Mouse (Mus musculus) hindbrain, embryonic 11.5 days (tissue): ENCODE data around the gene Ntmt1. TPM values are rescaled to one million over a fixed set of nuclear protein-coding genes. Genes with fewer than 3 reads are reported as not detected.

Experiments
- ATAC-seq: fragments of 200-750 bp; cut with Nextera tagmentation; 2 replicates; pipeline ENCODE4 v1.8.0; 2017; ENCODE audit warnings: mild to moderate bottlenecking, moderate TSS enrichment, moderate library complexity; ENCODE audit not compliant: low FRiP score
- DNase-seq: peaks from one replicate; pipeline ENCODE4 v3.0.0-alpha.2; 2015; ENCODE audit warnings: low spot score
- H3K27ac ChIP-seq: fragments of 300-500 bp; sonication (generic); 2 replicates; pipeline ENCODE4 v1.5.1; 2014; ENCODE audit warnings: mild to moderate bottlenecking, low read depth, low read length
- H3K27me3 ChIP-seq: fragments of 300-500 bp; sonication (generic); 2 replicates; pipeline ENCODE4 v1.6.1; 2014; ENCODE audit warnings: mild to moderate bottlenecking, low read length, moderate library complexity, mixed read lengths; ENCODE audit not compliant: control insufficient read depth, insufficient read depth
- H3K36me3 ChIP-seq: fragments of 300-500 bp; sonication (generic); 2 replicates; pipeline ENCODE4 v1.6.1; 2014; ENCODE audit warnings: mild to moderate bottlenecking, low read length, moderate library complexity, mixed read lengths; ENCODE audit not compliant: control insufficient read depth, insufficient read depth
- H3K4me1 ChIP-seq: fragments of 300-500 bp; sonication (generic); replicated peaks from 2 replicates; pipeline ENCODE4 v1.6.1; 2014; ENCODE audit warnings: low read length, mixed read lengths; ENCODE audit not compliant: control insufficient read depth, insufficient read depth
- H3K4me2 ChIP-seq: fragments of 300-500 bp; sonication (generic); replicated peaks from 2 replicates; pipeline ENCODE4 v1.6.1; 2014; ENCODE audit warnings: mild to moderate bottlenecking, low read depth, low read length
- H3K4me3 ChIP-seq: fragments of 300-500 bp; sonication (generic); 2 replicates; pipeline ENCODE4 v1.5.1; 2014; ENCODE audit warnings: low read depth, low read length
- H3K9ac ChIP-seq: fragments of 300-500 bp; sonication (generic); 2 replicates; pipeline ENCODE4 v1.6.1; 2014; ENCODE audit warnings: low read depth, low read length
- H3K9me3 ChIP-seq: fragments of 300-500 bp; sonication (generic); 2 replicates; pipeline ENCODE4 v1.6.1; 2016; ENCODE audit warnings: low read length; ENCODE audit not compliant: control insufficient read depth
- WGBS: fragments of 180-500 bp; shearing (Covaris S2); extraction: QIAGEN DNeasy Blood & Tissue Kit; methylation state at CpG from one replicate; pipeline ENCODE4 v1.1.7; 2014; 5-methylcytosine and 5-hydroxymethylcytosine counted together
- polyA plus RNA-seq: library from polyadenylated mRNA; unstranded; fragments of >200 nt; fragmentation: Nextera tagmentation; extraction: Ambion mirVana; gene quantifications from 2 replicates; pipeline ENCODE4 v1.2.1, GENCODE M21; 2014

The Ntmt1 gene
- polyA plus RNA-seq, 1 experiment from 2014 or later = 108 TPM

DNA sequence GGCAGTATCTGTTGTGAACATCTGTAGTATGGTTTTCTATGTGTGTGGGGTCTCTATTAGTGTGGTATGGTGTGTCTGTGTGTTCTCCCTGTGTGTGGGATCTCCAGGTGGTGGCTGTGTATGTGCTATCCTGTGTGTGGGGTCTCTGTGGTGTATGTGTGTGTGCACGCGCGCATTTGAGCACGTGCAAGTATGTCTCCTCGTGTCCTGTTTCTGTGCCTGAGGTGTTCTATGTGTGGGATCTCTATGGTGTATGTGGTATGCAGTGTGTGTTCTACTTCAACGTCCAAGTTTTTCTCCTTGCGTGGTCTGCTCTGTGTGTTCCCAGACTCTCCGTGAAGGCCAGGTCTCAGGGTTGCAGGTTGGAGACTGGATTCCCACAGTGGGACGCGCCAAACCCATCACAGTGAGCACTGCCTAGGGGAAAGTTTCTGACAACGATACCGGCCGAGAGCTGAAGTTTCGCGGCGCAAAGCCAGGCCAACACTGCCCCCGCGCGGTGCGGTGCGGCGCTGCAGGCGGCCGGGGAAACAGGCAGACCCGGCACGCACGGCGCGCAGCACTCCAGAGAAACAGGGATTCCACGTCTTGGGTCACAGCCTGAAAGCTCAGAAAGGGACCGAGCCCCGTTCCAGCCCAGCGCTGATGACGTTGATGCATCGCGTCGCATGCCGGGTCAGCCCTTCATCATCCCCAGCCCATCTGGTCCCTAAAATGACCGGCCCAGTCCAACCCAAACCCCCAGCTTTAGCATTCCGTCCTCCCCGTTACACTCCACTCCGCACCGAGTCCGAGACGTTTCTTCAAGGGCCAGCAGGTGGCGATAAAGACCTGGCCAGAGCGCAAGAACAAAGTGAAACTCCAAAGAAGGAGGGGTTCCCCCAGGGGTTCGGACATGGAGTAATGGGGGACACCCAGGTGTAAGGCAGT lies 13.2 kb upstream of the Ntmt1 start:
- peaks cover 15% of the 10 kb centered on the region for H3K4me1 ChIP-seq
- peak overlapping the region; percentile 32 for H3K4me3 ChIP-seq
- H3K9me3 ChIP-seq = no peaks in the 10 kb centered on the region
- no peaks in the 10 kb centered on the region for H3K36me3 ChIP-seq
- WGBS = 7% methylated on average over 48 of the region's 48 CpGs
- H3K27me3 ChIP-seq = no peaks in the 10 kb centered on the region; the same call in 1 of the 2 replicates
- H3K27ac ChIP-seq = peak overlapping the region; percentile 82
- DNase-seq (peak; percentile 96), ATAC-seq (peak; percentile 73)
- H3K4me2 ChIP-seq = peak overlapping the region; percentile 57
- H3K9ac ChIP-seq = peak overlapping the region; percentile 70

DNA sequence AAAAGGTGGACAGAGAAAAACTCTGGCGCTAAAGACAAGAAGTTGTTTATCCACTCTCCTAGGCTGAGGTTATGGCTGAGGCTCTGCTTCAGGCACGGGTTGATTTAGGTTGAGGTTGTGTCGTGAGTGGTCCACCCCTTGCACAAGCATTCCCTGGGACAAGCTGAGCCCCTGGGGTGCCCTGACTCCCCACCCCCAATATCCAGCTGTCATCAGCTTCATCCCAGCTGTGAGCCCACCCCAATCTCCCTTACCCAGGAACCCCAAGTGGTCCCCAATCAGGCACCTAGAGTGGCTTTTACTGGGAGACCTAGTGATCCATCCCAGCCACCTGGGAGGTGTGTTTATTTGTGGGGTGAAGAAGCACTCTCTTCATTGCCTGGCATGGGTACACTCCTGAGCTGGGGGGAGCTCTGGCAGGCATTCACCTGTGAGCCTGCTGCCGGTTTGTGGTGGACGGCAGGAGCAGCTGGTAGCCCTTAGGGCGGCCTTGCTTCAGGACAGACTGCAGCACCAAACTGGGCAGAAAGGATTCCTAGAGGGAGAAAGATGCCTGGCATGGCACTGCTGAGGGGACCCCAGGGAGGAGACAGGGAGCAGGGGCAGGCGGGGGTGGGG lies 12.2 kb upstream of the Ntmt1 start:
- Histone ChIP-seq H3K27ac (peak overlapping the region; percentile 6; the same call in 1 of the 2 replicates), H3K4me1 (peaks cover 15% of the 10 kb centered on the region), H3K36me3 (no peaks in the 10 kb centered on the region), H3K9me3 (no peaks in the 10 kb centered on the region), H3K4me2 (peak overlapping the region; percentile 57; the same call in 1 of the 2 replicates), H3K9ac (no peak overlapping the region), H3K27me3 (peaks cover 5% of the 10 kb centered on the region), H3K4me3 (no peak overlapping the region)
- WGBS = 71% methylated on average over 7 of the region's 7 CpGs
- ATAC-seq (no peak), DNase-seq (no peak)

DNA sequence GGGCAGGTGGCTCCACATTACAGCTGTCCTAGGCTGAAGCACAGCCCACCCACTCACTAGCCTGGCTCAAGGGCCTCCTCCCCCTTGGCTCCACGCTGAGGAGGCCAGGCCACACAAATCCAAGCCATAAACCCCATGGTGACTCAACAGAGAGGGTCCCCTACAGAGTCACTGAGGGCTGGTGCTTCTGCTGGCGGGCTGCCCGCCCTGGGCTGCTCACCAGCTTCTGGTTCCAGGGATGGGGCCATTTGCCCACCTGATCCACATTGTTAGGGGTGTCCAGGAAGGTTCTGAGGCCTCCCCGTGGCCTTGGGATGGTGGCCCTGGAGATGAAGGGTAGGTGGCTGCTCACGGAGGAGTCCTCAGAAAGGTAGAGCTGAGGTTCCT lies 11.7 kb upstream of the Ntmt1 start:
- Histone ChIP-seq H3K36me3 (no peaks in the 10 kb centered on the region), H3K9me3 (no peaks in the 10 kb centered on the region), H3K27ac (peak overlapping the region; percentile 6; the same call in 1 of the 2 replicates), H3K27me3 (peaks cover 10% of the 10 kb centered on the region), H3K9ac (no peak overlapping the region), H3K4me2 (no peak overlapping the region), H3K4me3 (no peak overlapping the region), H3K4me1 (peaks cover 19% of the 10 kb centered on the region)
- WGBS = 53% methylated on average over 5 of the region's 5 CpGs
- no peak for DNase-seq
- ATAC-seq = peak; percentile 1

DNA sequence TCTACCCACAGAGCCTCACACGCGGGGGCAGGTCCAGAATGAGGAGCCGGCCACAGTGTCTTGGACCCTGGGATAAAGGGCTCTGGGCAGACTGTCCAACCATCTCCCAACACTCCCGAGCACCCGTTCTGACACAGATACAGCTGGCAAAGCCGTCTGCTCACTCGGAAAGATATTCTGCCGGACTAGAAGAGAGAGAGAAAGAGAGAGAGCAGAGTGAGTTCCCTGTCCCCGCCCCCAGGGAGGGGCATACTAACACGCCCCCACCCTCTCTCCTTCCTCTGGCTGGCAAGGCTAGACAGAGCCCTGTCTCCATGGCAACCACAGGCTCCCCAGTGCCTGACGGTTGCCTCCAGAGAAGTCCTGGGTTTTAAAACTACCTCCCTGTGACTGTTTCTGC lies 11.2 kb upstream of the Ntmt1 start:
- DNase-seq (peak; percentile 90), ATAC-seq (peak; percentile 73)
- peaks cover 15% of the 10 kb centered on the region for H3K27me3 ChIP-seq
- H3K9me3 ChIP-seq = no peaks in the 10 kb centered on the region
- peaks cover 23% of the 10 kb centered on the region for H3K4me1 ChIP-seq
- H3K9ac ChIP-seq = 0 out of 2 replicates have a peak overlapping the region, but pooled peaks have one; percentile 5
- H3K27ac ChIP-seq = 0 out of 2 replicates have a peak overlapping the region, but pooled peaks have one; percentile 18
- no peak overlapping the region for H3K4me3 ChIP-seq
- H3K4me2 ChIP-seq = peak overlapping the region; percentile 36
- no peaks in the 10 kb centered on the region for H3K36me3 ChIP-seq
- WGBS = 6% methylated on average over 11 of the region's 11 CpGs

DNA sequence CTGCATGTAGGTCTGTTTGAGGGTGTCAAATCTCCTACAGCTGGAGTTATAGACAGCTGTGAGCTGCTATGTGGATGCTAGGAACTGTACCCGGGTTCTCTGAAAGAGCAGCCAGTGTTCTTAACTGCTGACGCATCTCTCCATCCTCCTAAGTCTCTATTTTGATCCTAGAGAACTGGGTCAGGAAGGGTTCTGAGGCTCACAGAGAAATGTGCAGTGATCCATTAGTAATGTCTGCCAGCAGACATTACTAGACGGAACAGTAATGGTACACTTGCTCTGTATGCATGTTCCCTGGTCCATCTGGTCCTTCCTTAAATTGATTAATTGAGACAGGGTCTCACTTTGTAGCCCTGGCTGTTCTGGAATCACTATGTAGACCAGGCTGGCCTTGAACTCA lies 8.2 kb upstream of the Ntmt1 start:
- Histone ChIP-seq H3K4me3 (no peak overlapping the region), H3K4me2 (no peak overlapping the region), H3K9ac (no peak overlapping the region), H3K9me3 (no peaks in the 10 kb centered on the region), H3K27me3 (peaks cover 26% of the 10 kb centered on the region), H3K4me1 (peaks cover 25% of the 10 kb centered on the region), H3K36me3 (no peaks in the 10 kb centered on the region), H3K27ac (no peak overlapping the region)
- WGBS = 78% methylated on average over 3 of the region's 3 CpGs
- no peak for DNase-seq
- ATAC-seq = no peak

DNA sequence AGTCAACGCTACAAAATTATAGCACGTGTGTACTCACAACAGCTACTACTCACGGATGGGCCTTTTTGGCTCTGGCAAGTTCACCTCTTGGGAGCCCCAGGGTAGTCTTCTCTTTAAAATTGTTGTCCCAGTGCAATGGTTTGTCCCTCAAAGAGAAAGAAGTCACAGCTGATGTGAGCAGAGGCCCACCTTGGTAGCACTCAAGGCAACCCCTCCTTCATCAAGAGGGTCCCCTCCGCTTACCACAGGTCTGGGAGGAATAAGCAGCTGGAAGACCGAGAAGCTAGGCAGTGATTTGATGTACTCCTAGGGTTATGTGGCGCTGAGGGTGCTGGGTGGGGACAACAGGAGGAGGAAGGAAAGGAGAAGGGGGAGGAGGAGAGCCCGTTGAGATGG lies 7.0 kb upstream of the Ntmt1 start:
- Histone ChIP-seq H3K9me3 (no peaks in the 10 kb centered on the region), H3K27ac (no peak overlapping the region), H3K9ac (no peak overlapping the region; the same call in 1 of the 2 replicates), H3K4me2 (peak overlapping the region; percentile 95; the same call in 1 of the 2 replicates), H3K4me3 (peak overlapping the region; percentile 45; the same call in 1 of the 2 replicates), H3K27me3 (peaks cover 26% of the 10 kb centered on the region), H3K4me1 (peaks cover 23% of the 10 kb centered on the region), H3K36me3 (no peaks in the 10 kb centered on the region)
- ATAC-seq = no peak
- 36% methylated on average over 6 of the region's 7 CpGs for WGBS
- peak; percentile 35 for DNase-seq

DNA sequence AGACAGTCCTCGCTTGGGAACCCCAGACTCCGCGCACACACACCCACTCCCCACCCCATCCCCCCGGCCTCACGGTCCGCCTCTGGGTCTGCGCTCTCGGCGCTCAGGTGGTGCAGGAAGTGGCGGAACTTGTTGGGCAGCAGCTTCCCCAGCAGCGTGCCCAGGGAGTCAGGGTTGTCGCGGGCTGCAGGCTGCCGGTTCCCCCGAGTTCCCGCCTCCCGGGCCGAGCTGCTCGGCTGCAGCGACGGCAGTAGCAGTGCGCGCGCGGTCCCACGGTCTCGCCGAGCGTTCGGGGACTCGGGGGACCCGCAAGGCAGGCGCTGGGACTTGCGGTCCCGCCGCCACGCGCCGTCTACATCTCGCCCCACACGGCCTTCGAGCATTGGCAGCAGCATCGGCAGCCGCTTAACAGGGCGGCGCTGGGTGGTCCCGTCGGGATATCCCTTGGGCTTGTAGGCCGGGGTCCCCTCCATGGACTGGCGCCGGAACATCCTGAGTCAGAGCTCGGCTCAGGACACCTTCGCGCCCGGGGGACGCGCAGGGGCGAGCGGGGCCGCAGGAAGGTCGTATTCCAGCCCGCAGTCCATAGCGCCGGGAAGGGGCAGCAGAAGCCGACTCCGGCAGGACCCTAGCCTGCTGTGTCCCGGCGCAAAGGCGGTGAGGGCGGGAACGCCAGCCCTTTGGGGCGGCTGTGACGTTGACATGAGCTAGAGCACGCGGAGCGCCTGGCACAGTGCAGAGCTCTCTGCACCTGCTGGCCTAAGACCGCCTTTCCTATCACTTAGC lies 6.4 kb upstream of the Ntmt1 start:
- 1% methylated on average over 76 of the region's 77 CpGs for WGBS

DNA sequence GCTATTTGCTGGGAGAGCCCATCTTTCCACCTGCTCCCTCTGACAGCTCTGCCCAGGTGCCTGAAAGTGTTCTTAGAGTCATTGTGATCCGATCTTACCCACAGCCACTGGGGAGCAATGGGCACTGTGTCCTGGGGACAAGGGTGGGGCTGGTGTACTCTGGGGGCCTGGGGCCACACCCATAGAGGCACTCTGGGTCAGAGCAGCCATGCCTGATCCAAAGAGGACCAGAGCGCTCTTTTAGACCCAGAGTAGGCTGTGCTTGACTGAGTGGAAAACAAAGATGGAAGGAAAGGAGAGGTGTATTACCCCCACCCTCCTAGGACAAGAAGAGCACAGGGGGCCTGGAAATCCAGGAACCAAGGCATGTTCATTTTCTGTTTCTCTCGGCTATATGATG lies 4.0 kb upstream of the Ntmt1 start, which contains the start of gene 1700001O22Rik:
TSS of gene 1700001O22Rik (minus strand) at position 58 of the 400 bp plus-strand sequence.
- no peak for ATAC-seq

More for the DNA sequence above, 6.4 kb upstream of the Ntmt1 start:
- peaks cover 20% of the 10 kb centered on the region for H3K4me1 ChIP-seq
- H3K27ac ChIP-seq = no peak overlapping the region
- ATAC-seq (peak; percentile 57), DNase-seq (peak; percentile 63)
- H3K9me3 ChIP-seq = no peaks in the 10 kb centered on the region
- peak overlapping the region; percentile 64 for H3K9ac ChIP-seq
- H3K27me3 ChIP-seq = peaks cover 26% of the 10 kb centered on the region
- H3K36me3 ChIP-seq = no peaks in the 10 kb centered on the region
- peak overlapping the region; percentile 95 for H3K4me2 ChIP-seq
- H3K4me3 ChIP-seq = peak overlapping the region; percentile 45

More for the DNA sequence above, 4.0 kb upstream of the Ntmt1 start, which contains the start of gene 1700001O22Rik:
- DNase-seq = no peak
- Histone ChIP-seq H3K27ac (no peak within 1 kb of the TSS), H3K4me1 (peaks cover 13% of the 10 kb centered on the region; the same call in 1 of the 2 replicates), H3K9me3 (no peaks in the 10 kb centered on the region), H3K9ac (no peak within 1 kb of the TSS), H3K27me3 (peaks cover 26% of the 10 kb centered on the region), H3K36me3 (no peaks in the 10 kb centered on the region), H3K4me3 (no peak within 1 kb of the TSS), H3K4me2 (no peak within 1 kb of the TSS)
- WGBS = 92% methylated on average over 3 of the region's 3 CpGs
